Mouse (Mus musculus) embryo, embryonic 11 days (tissue): ENCODE measurements at regions not wholly inside any gene's neighbourhood (a gene's known extent, or its start where the extent isn't known, plus 50 kb on each side); places are given as distances from the start of the nearest gene placed in this dataset.

Source experiments
- DNase-seq: peaks from one replicate; pipeline ENCODE4 v3.0.0-alpha.2; 2015

GRCm38 (mm10) chr4:81005507-81006328, 95.3 kb downstream of the Lurap1l start:
- DNase-seq: peak; percentile 14

GRCm38 (mm10) chr4:81006546-81006945, 96.1 kb downstream of the Lurap1l start:
- no peak for DNase-seq

GRCm38 (mm10) chr4:81021850-81022249, 111.4 kb downstream of the Lurap1l start:
- no peak for DNase-seq

GRCm38 (mm10) chr4:81023436-81023983, 113.1 kb downstream of the Lurap1l start:
- no peak for DNase-seq

GRCm38 (mm10) chr4:81027558-81027957, 117.1 kb downstream of the Lurap1l start:
- DNase-seq: no peak

- no peak for DNase-seq
Measured at GRCm38 (mm10) chr4:81030671-81031070, 120.2 kb downstream of the Lurap1l start.

GRCm38 (mm10) chr4:81037336-81037902, 127.0 kb downstream of the Lurap1l start:
- DNase-seq: no peak

GRCm38 (mm10) chr4:81058227-81058626, 147.8 kb downstream of the Lurap1l start:
- DNase-seq: no peak

GRCm38 (mm10) chr4:81058809-81059208, 148.4 kb downstream of the Lurap1l start:
- DNase-seq: no peak

GRCm38 (mm10) chr4:81059356-81059755, 148.9 kb downstream of the Lurap1l start:
- DNase-seq: no peak

- no peak for DNase-seq
Measured at GRCm38 (mm10) chr4:81082290-81082947, 172.0 kb downstream of the Lurap1l start.

GRCm38 (mm10) chr4:81085188-81085587, 174.7 kb downstream of the Lurap1l start:
- DNase-seq: peak; percentile 12

GRCm38 (mm10) chr4:81096581-81096980, 186.1 kb downstream of the Lurap1l start:
- no peak for DNase-seq

- DNase-seq: no peak
Measured at GRCm38 (mm10) chr4:81097597-81097996, 187.2 kb downstream of the Lurap1l start.

- no peak for DNase-seq
Measured at GRCm38 (mm10) chr4:81101049-81101448, 190.6 kb downstream of the Lurap1l start.

- no peak for DNase-seq
Measured at GRCm38 (mm10) chr4:81111307-81111706, 200.9 kb downstream of the Lurap1l start.

- no peak for DNase-seq
Measured at GRCm38 (mm10) chr4:81116411-81116810, 206.0 kb downstream of the Lurap1l start.

GRCm38 (mm10) chr4:81124155-81124554, 213.7 kb downstream of the Lurap1l start:
- DNase-seq: no peak

GRCm38 (mm10) chr4:81129874-81130273, 219.4 kb downstream of the Lurap1l start:
- peak; percentile 2 for DNase-seq

GRCm38 (mm10) chr4:81173111-81173510, 262.7 kb downstream of the Lurap1l start:
- DNase-seq: no peak

- no peak for DNase-seq
Measured at GRCm38 (mm10) chr4:81177443-81178041, 265.1 kb downstream of the Mpdz start.

GRCm38 (mm10) chr4:81178047-81178781, 264.4 kb downstream of the Mpdz start:
- DNase-seq: no peak

- peak; percentile 91 for DNase-seq
Measured at GRCm38 (mm10) chr4:81178782-81179135, 263.9 kb downstream of the Mpdz start.
